Mouse (Mus musculus) embryonic facial prominence, embryonic 11.5 days (tissue): Measurements from ENCODE around the gene Slc4a1. TPM values are rescaled to one million over a fixed set of nuclear protein-coding genes. Genes with fewer than 3 reads are reported as not detected.

Source experiments
- ATAC-seq: fragments of 200-750 bp; cut with Nextera tagmentation; replicated peaks from 2 replicates; pipeline ENCODE4 v1.8.0; 2017; ENCODE audit warnings: low read depth; ENCODE audit not compliant: insufficient number of reproducible peaks, low FRiP score, low TSS enrichment
- DNase-seq: peaks from one replicate; pipeline ENCODE4 v3.0.0-alpha.2; 2015; ENCODE audit warnings: low spot score
- H3K27ac ChIP-seq: fragments of 300-500 bp; sonication (generic); replicated peaks from 2 replicates; pipeline ENCODE4 v1.5.1; 2014; ENCODE audit warnings: mild to moderate bottlenecking, low read depth, low read length, control low read depth
- H3K27me3 ChIP-seq: fragments of 300-500 bp; sonication (generic); 2 replicates; pipeline ENCODE4 v1.6.1; 2014; ENCODE audit warnings: mild to moderate bottlenecking, low read length, moderate library complexity, mixed read lengths; ENCODE audit not compliant: control insufficient read depth, insufficient read depth
- H3K36me3 ChIP-seq: fragments of 300-500 bp; sonication (generic); replicated peaks from 2 replicates; pipeline ENCODE4 v1.6.1; 2014; ENCODE audit warnings: low read depth, mild to moderate bottlenecking, low read length, moderate library complexity, mixed read lengths; ENCODE audit not compliant: control insufficient read depth, insufficient read depth
- H3K4me1 ChIP-seq: fragments of 300-500 bp; sonication (generic); 2 replicates; pipeline ENCODE4 v1.6.1; 2014; ENCODE audit warnings: low read length, mixed read lengths; ENCODE audit not compliant: control insufficient read depth, insufficient read depth
- H3K4me2 ChIP-seq: fragments of 300-500 bp; sonication (generic); 2 replicates; pipeline ENCODE4 v1.6.1; 2014; ENCODE audit warnings: low read depth, mild to moderate bottlenecking, control low read depth, low read length, moderate library complexity
- H3K4me3 ChIP-seq: fragments of 300-500 bp; sonication (generic); 2 replicates; pipeline ENCODE4 v1.5.1; 2014; ENCODE audit warnings: low read depth, low read length, control low read depth
- H3K9ac ChIP-seq: fragments of 300-500 bp; sonication (generic); replicated peaks from 2 replicates; pipeline ENCODE4 v1.6.1; 2014; ENCODE audit warnings: mild to moderate bottlenecking, control low read depth, low read length
- H3K9me3 ChIP-seq: fragments of 300-500 bp; sonication (generic); replicated peaks from 2 replicates; pipeline ENCODE4 v1.6.1; 2016; ENCODE audit warnings: mild to moderate bottlenecking, low read length, inconsistent platforms, mixed read lengths; ENCODE audit not compliant: control insufficient read depth
- WGBS: fragments of 180-500 bp; shearing (Covaris S2); extraction: QIAGEN DNeasy Blood & Tissue Kit; methylation state at CpG from one replicate; pipeline ENCODE4 v1.1.7; 2014; 5-methylcytosine and 5-hydroxymethylcytosine counted together
- polyA plus RNA-seq: library from polyadenylated mRNA; unstranded; fragments of >200 nt; fragmentation: Nextera tagmentation; extraction: Ambion mirVana; gene quantifications from 2 replicates; pipeline ENCODE4 v1.2.1, GENCODE M21; 2014

The Slc4a1 gene
- polyA plus RNA-seq, 1 experiment from 2014 or later = 25.8 TPM

DNA sequence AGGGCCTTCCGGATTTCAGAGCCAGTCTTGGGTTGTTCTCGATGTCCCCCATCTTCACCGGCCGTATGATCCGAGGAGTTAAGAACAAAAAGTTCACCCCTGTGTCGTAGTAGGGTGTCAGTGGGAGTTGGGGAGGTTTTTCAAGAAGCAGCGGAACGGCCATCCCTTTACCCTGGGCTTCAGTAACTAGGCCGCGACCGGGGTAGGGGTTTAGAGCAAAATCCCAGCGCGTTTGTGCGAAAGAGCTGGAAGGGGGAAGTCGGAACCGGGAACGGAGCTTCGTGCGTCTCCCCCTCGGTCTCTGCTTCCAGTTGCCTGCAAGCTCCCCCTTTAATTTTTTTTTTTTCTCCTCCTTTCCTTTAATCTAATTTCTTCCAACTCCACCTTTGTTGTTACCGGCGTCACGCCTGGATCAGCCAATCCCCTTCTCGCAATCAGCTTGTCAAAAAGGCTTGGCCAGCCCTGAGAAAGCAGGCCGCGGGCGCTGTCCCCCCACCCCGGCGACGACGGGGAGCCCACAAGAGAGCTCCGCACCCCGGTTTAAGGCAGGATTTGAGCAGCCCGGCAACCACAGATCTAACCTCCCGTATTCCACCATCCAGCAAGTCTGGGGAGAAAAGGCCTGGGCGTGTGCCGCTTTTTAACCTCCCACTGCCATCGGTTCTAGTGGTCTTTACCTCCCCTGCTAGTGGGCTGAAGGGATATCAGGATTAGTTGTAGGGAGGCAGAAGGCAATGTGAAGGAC, 45.9 kb downstream of the Slc4a1 start:
- no peaks in the 10 kb centered on the region for H3K9me3 ChIP-seq
- peak overlapping the region; percentile 99 for H3K27ac ChIP-seq
- H3K4me2 ChIP-seq = peak overlapping the region; percentile 90
- DNase-seq (peak; percentile 83), ATAC-seq (no peak)
- H3K4me3 ChIP-seq = peak overlapping the region; percentile 100
- peaks cover 4% of the 10 kb centered on the region; the same call in 1 of the 2 replicates for H3K4me1 ChIP-seq
- 1% methylated on average over 38 of the region's 38 CpGs for WGBS
- H3K9ac ChIP-seq = peak overlapping the region; percentile 100
- no peaks in the 10 kb centered on the region for H3K27me3 ChIP-seq
- H3K36me3 ChIP-seq = no peaks in the 10 kb centered on the region

DNA sequence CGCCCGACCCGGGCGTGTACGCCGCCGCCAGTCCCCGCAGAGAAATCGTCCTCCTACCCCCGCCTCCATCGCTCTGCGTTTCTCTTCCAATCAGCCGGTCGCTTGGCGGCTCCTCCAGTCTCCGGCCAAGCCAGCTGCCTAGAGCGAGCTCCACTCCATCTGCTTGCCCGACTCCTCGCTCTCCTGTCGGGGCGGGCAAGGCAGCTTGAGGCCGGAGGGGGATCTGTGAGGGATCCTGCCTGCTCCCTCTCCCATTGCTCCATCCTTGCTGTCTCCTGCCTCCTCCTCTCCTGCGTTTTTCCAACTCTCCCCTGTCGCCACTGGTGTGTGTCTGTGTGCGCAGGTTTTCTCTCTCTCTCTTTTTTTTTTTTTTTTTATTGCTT, 46.6 kb downstream of the Slc4a1 start, which contains the start of gene Ubtf:
Gene Ubtf, minus strand, starts transcription at position 333 of the 383 bp plus-strand sequence.
- no peaks in the 10 kb centered on the region for H3K9me3 ChIP-seq
- peak within 1 kb of the TSS; percentile 90 for H3K4me2 ChIP-seq
- no peaks in the 10 kb centered on the region for H3K36me3 ChIP-seq
- DNase-seq (peak; percentile 76), ATAC-seq (no peak)
- H3K4me1 ChIP-seq = peaks cover 4% of the 10 kb centered on the region; the same call in 1 of the 2 replicates
- peak within 1 kb of the TSS; percentile 100 for H3K4me3 ChIP-seq
- H3K27me3 ChIP-seq = no peaks in the 10 kb centered on the region
- 0% methylated on average over 25 of the region's 25 CpGs for WGBS
- H3K9ac ChIP-seq = peak within 1 kb of the TSS; percentile 100
- H3K27ac ChIP-seq = peak within 1 kb of the TSS; percentile 99

DNA sequence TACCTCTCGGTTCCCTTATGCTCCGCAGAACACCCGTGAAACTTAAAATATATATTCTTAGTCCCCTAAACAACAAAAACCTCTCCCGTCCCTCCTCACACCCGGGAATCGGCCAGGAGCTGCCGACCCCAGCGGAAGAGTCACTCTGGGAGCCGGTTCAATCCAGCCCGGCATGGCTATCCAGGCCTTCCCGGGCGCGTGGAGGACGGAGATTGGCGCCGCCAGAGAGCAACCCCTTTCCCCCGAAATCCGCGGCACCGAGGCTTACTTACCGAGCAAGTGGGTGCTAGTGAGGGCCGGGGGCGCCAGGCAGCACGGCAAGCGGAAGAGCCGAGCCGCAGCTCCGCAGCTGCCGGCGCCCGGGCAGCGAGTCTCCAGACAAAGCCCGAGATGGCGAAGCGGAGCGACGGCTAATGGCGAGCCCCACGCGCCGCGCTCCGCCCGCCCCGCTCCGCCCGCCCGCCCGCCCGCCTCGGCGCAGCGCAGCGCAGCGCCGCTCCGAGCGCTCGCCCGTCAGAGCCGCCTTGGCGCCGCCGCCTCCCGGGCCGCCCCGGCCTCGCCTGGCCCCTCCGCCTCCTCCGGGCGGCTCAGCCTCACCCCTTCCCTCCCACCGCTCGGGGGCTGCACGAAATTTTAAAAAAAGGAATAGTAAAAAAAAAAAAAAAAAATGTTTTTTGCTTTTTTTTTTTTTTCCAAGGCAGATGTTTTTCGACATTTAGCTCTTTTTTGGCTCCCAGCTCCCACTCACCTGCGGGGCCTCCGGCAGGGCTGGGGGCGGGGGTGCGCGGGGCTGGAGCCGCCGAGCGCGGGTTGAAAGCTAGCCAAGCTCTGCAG, 47.2 kb downstream of the Slc4a1 start:
- Histone ChIP-seq H3K4me3 (peak overlapping the region; percentile 100), H3K9ac (peak overlapping the region; percentile 100), H3K27me3 (no peaks in the 10 kb centered on the region), H3K9me3 (no peaks in the 10 kb centered on the region), H3K4me2 (peak overlapping the region; percentile 90), H3K4me1 (peaks cover 4% of the 10 kb centered on the region; the same call in 1 of the 2 replicates), H3K27ac (peak overlapping the region; percentile 99), H3K36me3 (no peaks in the 10 kb centered on the region; the same call in 1 of the 2 replicates)
- ATAC-seq (no peak), DNase-seq (peak; percentile 63)
- under 1% methylated on average over 81 of the region's 84 CpGs for WGBS

DNA sequence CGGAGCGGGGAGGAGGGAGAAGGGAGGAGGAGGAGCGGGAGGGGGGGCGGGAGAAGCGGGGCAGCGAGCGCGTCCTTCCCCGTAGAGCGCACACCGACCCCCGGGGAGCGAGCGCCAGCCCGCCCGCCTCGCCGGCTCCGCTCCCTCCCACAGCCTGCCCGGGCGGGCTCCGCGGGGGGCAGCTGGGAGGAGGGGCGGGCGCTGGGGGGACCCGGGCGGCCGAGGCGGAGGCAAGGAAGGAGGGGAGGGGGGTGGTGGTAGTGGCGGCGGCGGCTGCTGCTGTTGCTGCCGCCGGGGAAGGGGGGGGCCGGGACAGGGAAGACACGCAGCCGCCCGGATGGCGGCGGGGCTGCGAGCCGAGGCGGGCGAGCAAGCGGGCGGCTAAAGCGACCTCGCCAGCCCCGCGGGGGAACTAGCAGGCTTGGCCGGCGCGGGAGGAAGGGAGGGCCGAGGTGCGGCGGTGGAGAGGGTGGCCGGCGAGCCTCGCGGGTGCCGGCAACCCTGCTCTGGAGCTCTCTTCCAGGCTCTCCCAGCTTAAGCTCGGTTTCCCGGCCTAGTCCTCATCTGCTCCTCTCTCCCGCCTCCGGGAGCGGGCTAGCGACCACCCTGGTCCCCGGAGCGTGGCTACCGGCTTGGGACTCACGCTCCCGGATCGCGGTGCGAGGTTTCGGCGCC, 48.0 kb downstream of the Slc4a1 start:
- 0% methylated on average over 47 of the region's 77 CpGs for WGBS
- H3K27ac ChIP-seq = peak overlapping the region; percentile 99
- no peaks in the 10 kb centered on the region; the same call in 1 of the 2 replicates for H3K36me3 ChIP-seq
- peak overlapping the region; percentile 100 for H3K9ac ChIP-seq
- peak; percentile 78 for DNase-seq
- ATAC-seq = peak; percentile 58
- H3K4me3 ChIP-seq = peak overlapping the region; percentile 100
- H3K9me3 ChIP-seq = no peaks in the 10 kb centered on the region
- H3K4me2 ChIP-seq = peak overlapping the region; percentile 90
- H3K27me3 ChIP-seq = no peaks in the 10 kb centered on the region
- peaks cover 4% of the 10 kb centered on the region; the same call in 1 of the 2 replicates for H3K4me1 ChIP-seq

DNA sequence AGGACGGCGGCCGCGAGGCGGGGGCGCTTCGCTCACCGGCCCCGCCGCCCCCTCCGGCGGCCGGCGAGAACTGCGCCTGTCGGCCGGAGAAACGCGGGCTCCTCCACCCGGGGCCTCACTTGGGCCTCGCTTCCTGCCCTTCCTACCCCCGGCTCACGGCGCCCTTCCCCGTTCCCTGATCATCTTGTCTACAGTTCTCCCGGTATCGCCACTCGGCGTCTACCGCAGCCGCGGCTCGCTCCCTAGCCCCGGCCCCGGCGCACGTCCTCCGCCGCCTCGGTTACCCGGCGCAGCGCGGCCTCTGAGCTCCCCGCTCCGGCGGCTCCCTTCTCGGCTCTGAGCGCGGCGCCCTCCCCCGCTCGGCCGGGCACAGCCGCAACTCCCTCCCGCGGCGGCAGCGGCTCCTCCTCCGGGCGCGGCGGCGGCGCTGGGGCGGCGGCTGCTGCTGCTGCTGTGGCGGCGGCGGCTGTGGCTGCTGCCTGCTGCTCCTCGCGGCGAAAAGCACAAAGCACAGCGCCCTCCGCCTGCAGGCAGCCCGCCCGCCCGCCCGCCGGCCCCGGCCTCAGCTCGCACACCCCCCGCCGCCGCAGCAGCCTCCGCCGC, 48.6 kb downstream of the Slc4a1 start:
- Histone ChIP-seq H3K36me3 (no peaks in the 10 kb centered on the region; the same call in 1 of the 2 replicates), H3K4me1 (peaks cover 4% of the 10 kb centered on the region; the same call in 1 of the 2 replicates), H3K4me2 (peak overlapping the region; percentile 90), H3K27ac (peak overlapping the region; percentile 99), H3K9ac (peak overlapping the region; percentile 100), H3K27me3 (no peaks in the 10 kb centered on the region), H3K9me3 (no peaks in the 10 kb centered on the region), H3K4me3 (peak overlapping the region; percentile 100)
- DNase-seq (peak; percentile 74), ATAC-seq (0 out of 2 replicates have a peak, but pooled peaks have one; percentile 11)
- under 1% methylated on average over 60 of the region's 87 CpGs for WGBS

DNA sequence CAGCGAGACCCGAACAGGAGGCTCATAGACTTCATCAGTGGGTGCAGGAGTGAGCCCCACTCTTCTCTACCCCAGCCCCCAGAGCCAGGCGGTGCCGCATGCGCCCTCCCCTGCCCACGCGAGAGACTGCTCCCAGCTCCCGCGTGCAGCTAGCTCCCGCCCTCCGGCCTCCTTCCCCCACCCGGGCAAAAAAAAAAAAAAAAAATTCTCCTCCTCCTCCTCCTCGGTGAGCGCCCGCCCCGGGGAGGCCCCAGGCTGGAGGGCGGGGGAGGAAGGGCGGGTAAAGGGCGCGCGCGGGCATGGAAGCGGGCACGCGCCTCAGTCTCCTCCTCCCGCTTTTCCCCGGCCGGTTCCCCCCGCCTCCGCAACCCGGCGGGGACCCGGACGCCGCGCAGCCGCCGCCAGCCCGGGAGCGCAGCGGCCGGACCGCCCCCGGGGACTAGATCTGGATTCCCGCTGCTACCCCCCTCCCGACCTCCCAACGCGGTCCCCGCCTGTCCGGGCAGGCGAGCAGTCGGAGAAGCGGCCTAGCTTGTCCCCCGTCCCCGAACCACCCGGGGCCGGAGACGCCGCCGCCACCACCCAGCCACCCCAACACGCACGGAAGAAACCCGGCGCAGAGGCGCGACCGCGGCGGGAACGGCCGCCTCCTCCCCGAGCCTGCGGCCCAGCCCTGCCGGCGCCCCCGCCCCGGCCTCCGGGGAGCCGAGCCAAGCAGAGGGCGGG, 49.3 kb downstream of the Slc4a1 start:
- H3K4me2 ChIP-seq = peak overlapping the region; percentile 90
- H3K9me3 ChIP-seq = no peaks in the 10 kb centered on the region
- H3K4me3 ChIP-seq = peak overlapping the region; percentile 100
- no peaks in the 10 kb centered on the region for H3K27me3 ChIP-seq
- H3K27ac ChIP-seq = peak overlapping the region; percentile 99
- H3K4me1 ChIP-seq = peaks cover 4% of the 10 kb centered on the region; the same call in 1 of the 2 replicates
- DNase-seq (peak; percentile 92), ATAC-seq (peak; percentile 35; the same call in 1 of the 2 replicates)
- peak overlapping the region; percentile 100 for H3K9ac ChIP-seq
- no peaks in the 10 kb centered on the region; the same call in 1 of the 2 replicates for H3K36me3 ChIP-seq
- under 1% methylated on average over 53 of the region's 80 CpGs for WGBS
